ENCODE assay signal across 8 mouse cellular contexts in genomic region chr13:59675151-59676011, GRCm38 (mm10). TPM values are rescaled to one million over a fixed set of nuclear protein-coding genes. Genes with fewer than 3 reads are reported as not detected.
DNase-seq lines count a peak whose midpoint lies in the region; ATAC-seq lines count a peak whose summit lies in the region.

Gene Golm1, minus strand, starts transcription at chr13:59675811.

- H3K4me3 ChIP-seq in hindbrain, embryonic 14.5 days (replicated peaks; ENCODE audit: low read length) = peak within 1 kb of the TSS; percentile 74

- H3K9ac ChIP-seq in hindbrain, embryonic 14.5 days = peak within 1 kb of the TSS; percentile 75

- no peaks in the 10 kb centered on the region for H3K36me3 ChIP-seq in hindbrain, embryonic 14.5 days (replicated peaks; ENCODE audit: control insufficient read depth, insufficient read depth)

- WGBS in hindbrain, embryonic 14.5 days = 2% methylated on average over 53 of the region's 61 CpGs

- no peaks in the 10 kb centered on the region for H3K9me3 ChIP-seq in hindbrain, embryonic 14.5 days (ENCODE audit: control insufficient read depth, low read length)

- DNase-seq in cerebellum, postnatal 10 days = peak; percentile 83 to 86
- DNase-seq in gastrocnemius, adult 18-20 months (ENCODE audit: low spot score) = peak; percentile 24
- DNase-seq in hindbrain, embryonic 14.5 days (ENCODE audit: low spot score) = peak; percentile 56
- DNase-seq in layer of hippocampus, postnatal 36 days = peak; percentile 51 to 60
- DNase-seq in lung, postnatal 36 days = peak; percentile 80
- DNase-seq in retina, embryonic 14.5 days (ENCODE audit: low spot score) = peak; percentile 78
- DNase-seq in urinary bladder, postnatal 25 days (ENCODE audit: low spot score) = peak; percentile 49

- peaks cover 15% of the 10 kb centered on the region for H3K4me1 ChIP-seq in hindbrain, embryonic 14.5 days (replicated peaks; ENCODE audit: control insufficient read depth, insufficient read depth, low read length)

- ATAC-seq in activated CD4-positive, CD25-positive, alpha-beta regulatory T cell, adult 4 months = peak; percentile 64
- peak; percentile 72 for ATAC-seq in hindbrain, embryonic 14.5 days (ENCODE audit: low FRiP score)

- peak within 1 kb of the TSS; percentile 75 for H3K27ac ChIP-seq in hindbrain, embryonic 14.5 days

- no peaks in the 10 kb centered on the region for H3K27me3 ChIP-seq in hindbrain, embryonic 14.5 days (ENCODE audit: control insufficient read depth, insufficient read depth, low read length)

- H3K4me2 ChIP-seq in hindbrain, embryonic 14.5 days (replicated peaks) = peak within 1 kb of the TSS; percentile 64

RNA-seq across cellular contexts. Expression of gene Golm1, which starts in this region (rescaled TPM):
- polyA plus RNA-seq in activated CD4-positive, CD25-positive, alpha-beta regulatory T cell, adult 4 months (2017; shearing (Covaris generic)) = 10 to 100 TPM; 36.1 to 40.9 TPM
- 1 to 10 TPM; 5.7 to 7.5 TPM for total RNA-seq in gastrocnemius, adult 18-20 months (2021)
- polyA plus RNA-seq in hindbrain, embryonic 14.5 days (2014; fragmentation: Nextera tagmentation; extraction: Ambion mirVana) = 25.3 and 29.7 TPM in 2 replicates
- 10 to 100 TPM; 64.3 to 74.2 TPM for total RNA-seq in layer of hippocampus, postnatal 36 days (2021)

Comparison
In these comparisons a context has a peak if more than half of its experiments do, and no peak if none do; other contexts are left out.
1. Peak in every context shown above with its lines: DNase-seq, ATAC-seq, H3K4me3 ChIP-seq and H3K27ac ChIP-seq.
2. RNA of gene Golm1 (total RNA-seq): 64.3 to 74.2 TPM in layer of hippocampus, postnatal 36 days; 5.7 to 7.5 TPM in gastrocnemius, adult 18-20 months; every median in the first group is over 4 times any median in the second.
3. DNase-seq: peak in every context shown above with its lines; median percentile 84 in cerebellum, postnatal 10 days; 80 in lung, postnatal 36 days; 78 in retina, embryonic 14.5 days; 56 in hindbrain, embryonic 14.5 days; 56 in layer of hippocampus, postnatal 36 days; 49 in urinary bladder, postnatal 25 days; 24 in gastrocnemius, adult 18-20 months.